Comparison of ENCODE assay signal across 11 mouse cellular contexts in genomic region chr11:75735462-75736252, GRCm38 (mm10). TPM values are rescaled to one million over a fixed set of nuclear protein-coding genes. Genes with fewer than 3 reads are reported as not detected.
DNase-seq lines count a peak whose midpoint lies in the region; ATAC-seq and TF ChIP-seq lines count a peak whose summit lies in the region.
"Had no signal": no experiment of that assay in that cellular context is flagged by ENCODE, and none has a peak within 500 bp of the region (broad histone marks: within the 10 kb centered on the region; RNA-seq: fewer than 3 reads in every experiment).

No protein-coding gene starts in this region.

- no peak for TF ChIP-seq CTCF in MEL (IDR thresholded peaks at IDR 0.05 in 2 of 3, conservative IDR thresholded peaks at IDR 0.05 in 1 of 3; ENCODE audit: control insufficient read depth in 1 of 3, insufficient read depth in 1 of 3, low read depth in 2 of 3, low read length in 3 of 3, poor library complexity in 1 of 3, severe bottlenecking in 1 of 3)
- TF ChIP-seq CTCF in cerebellum, adult 2 months (IDR thresholded peaks at IDR 0.05; ENCODE audit: borderline replicate concordance, insufficient read depth, low read depth, low read length): no peak

- peak overlapping the region; percentile 100; the same call in 1 of the 2 replicates for H3K9ac ChIP-seq in heart, embryonic 13.5 days
- H3K9ac ChIP-seq in MEL (ENCODE audit: control insufficient read depth, low read depth, low read length, poor library complexity, severe bottlenecking): 0 out of 2 replicates have a peak overlapping the region, but pooled peaks have one; percentile 5
- peak overlapping the region; percentile 97; the same call in 1 of the 2 replicates for H3K9ac ChIP-seq in hindbrain, embryonic 14.5 days
- H3K9ac ChIP-seq in midbrain, embryonic 11.5 days (ENCODE audit: low read length): no peak overlapping the region

- H3K4me3 ChIP-seq in heart, embryonic 13.5 days: peak overlapping the region; percentile 96; the same call in 1 of the 2 replicates
- H3K4me3 ChIP-seq in MEL (ENCODE audit: control insufficient read depth in 1 of 2, insufficient read depth in 1 of 2, low read depth in 2 of 2, low read length in 2 of 2): no peak overlapping the region
- peak overlapping the region; percentile 86 for H3K4me3 ChIP-seq in hindbrain, embryonic 14.5 days (replicated peaks; ENCODE audit: low read length)
- H3K4me3 ChIP-seq in midbrain, embryonic 11.5 days (ENCODE audit: low read depth, low read length): peak overlapping the region; percentile 97
- no peak overlapping the region for H3K4me3 ChIP-seq in cerebellum, adult 2 months (replicated peaks; ENCODE audit: insufficient read depth, low read depth, low read length)

- TF ChIP-seq EP300 in MEL (IDR thresholded peaks at IDR 0.05; ENCODE audit: low read depth in 1 of 2, low read length in 2 of 2): no peak

- H3K4me1 ChIP-seq in heart, embryonic 13.5 days: peaks cover 75% of the 10 kb centered on the region
- peaks cover 25 to 32% of the 10 kb centered on the region in 2 experiments for H3K4me1 ChIP-seq in MEL (ENCODE audit: control insufficient read depth in 1 of 2, insufficient read depth in 2 of 2, low read length in 2 of 2)
- H3K4me1 ChIP-seq in hindbrain, embryonic 14.5 days (replicated peaks; ENCODE audit: control insufficient read depth, insufficient read depth, low read length): peaks cover 50% of the 10 kb centered on the region
- H3K4me1 ChIP-seq in midbrain, embryonic 11.5 days (ENCODE audit: control insufficient read depth, insufficient read depth, low read length): peaks cover 28% of the 10 kb centered on the region
- H3K4me1 ChIP-seq in cerebellum, adult 2 months (ENCODE audit: control insufficient read depth, insufficient read depth, low read length): peaks cover 18% of the 10 kb centered on the region

- peaks cover 73% of the 10 kb centered on the region for H3K79me2 ChIP-seq in MEL (ENCODE audit: control insufficient read depth, insufficient read depth, low read length, poor library complexity)

- intact Hi-C loops in heart, postnatal 14 days (cut with DNase I): no loop called here

- DNase-seq in heart, postnatal 14 days: no peak
- no peak for DNase-seq in MEL (ENCODE audit: low read depth, low spot score)
- no peak for DNase-seq in hindbrain, embryonic 14.5 days (ENCODE audit: low spot score)
- peak; percentile 35 for DNase-seq in midbrain, embryonic 11.5 days (ENCODE audit: low spot score, missing footprints)
- no peak for DNase-seq in cerebellum, adult 2 months
- DNase-seq in ovary, postnatal 36 days (ENCODE audit: low spot score): no peak
- no peak for DNase-seq in layer of hippocampus, postnatal 36 days
- DNase-seq: lung, postnatal 36 days; right cerebral cortex, postnatal 4 days had no signal

- H3K27me3 ChIP-seq in heart, embryonic 13.5 days (replicated peaks): no peaks in the 10 kb centered on the region
- no peaks in the 10 kb centered on the region for H3K27me3 ChIP-seq in MEL (ENCODE audit: control insufficient read depth in 1 of 2, insufficient read depth in 2 of 2, low read length in 2 of 2)
- H3K27me3 ChIP-seq in hindbrain, embryonic 14.5 days (ENCODE audit: control insufficient read depth, insufficient read depth, low read length): no peaks in the 10 kb centered on the region
- H3K27me3 ChIP-seq in midbrain, embryonic 11.5 days (ENCODE audit: control insufficient read depth, insufficient read depth, low read length): no peaks in the 10 kb centered on the region
- no peaks in the 10 kb centered on the region for H3K27me3 ChIP-seq in cerebellum, adult 2 months (ENCODE audit: control insufficient read depth, insufficient read depth, low read length)

- H3K27ac ChIP-seq in heart, embryonic 13.5 days (replicated peaks): no peak overlapping the region
- no peak overlapping the region for H3K27ac ChIP-seq in MEL (ENCODE audit: control insufficient read depth, low read depth, low read length)
- H3K27ac ChIP-seq in hindbrain, embryonic 14.5 days: no peak overlapping the region
- H3K27ac ChIP-seq in midbrain, embryonic 11.5 days (ENCODE audit: low read depth, low read length): no peak overlapping the region
- H3K27ac ChIP-seq in cerebellum, adult 2 months (ENCODE audit: insufficient read depth, low read length): no peak overlapping the region

- H3K36me3 ChIP-seq in heart, embryonic 13.5 days: peaks cover 21% of the 10 kb centered on the region
- peaks cover 19 to 64% of the 10 kb centered on the region in 2 experiments for H3K36me3 ChIP-seq in MEL (ENCODE audit: control insufficient read depth in 1 of 2, insufficient read depth in 2 of 2, low read length in 2 of 2)
- peaks cover 16% of the 10 kb centered on the region for H3K36me3 ChIP-seq in hindbrain, embryonic 14.5 days (replicated peaks; ENCODE audit: control insufficient read depth, insufficient read depth)
- peaks cover 6% of the 10 kb centered on the region for H3K36me3 ChIP-seq in midbrain, embryonic 11.5 days (ENCODE audit: control insufficient read depth, insufficient read depth, low read length)

- H3K9me3 ChIP-seq in heart, embryonic 13.5 days: no peaks in the 10 kb centered on the region
- no peaks in the 10 kb centered on the region for H3K9me3 ChIP-seq in MEL (replicated peaks; ENCODE audit: insufficient read depth, low read length)
- H3K9me3 ChIP-seq in hindbrain, embryonic 14.5 days (ENCODE audit: control insufficient read depth, low read length): no peaks in the 10 kb centered on the region
- H3K9me3 ChIP-seq in midbrain, embryonic 11.5 days (ENCODE audit: control insufficient read depth, low read length): no peaks in the 10 kb centered on the region

- TF ChIP-seq RAD21 in MEL (IDR thresholded peaks at IDR 0.05; ENCODE audit: low read depth, low read length): no peak

- no peak for TF ChIP-seq POLR2A in MEL (IDR thresholded peaks at IDR 0.05; ENCODE audit: control insufficient read depth in 1 of 2, insufficient read depth in 1 of 2, low read depth in 1 of 2, low read length in 2 of 2, poor library complexity in 1 of 2)
- TF ChIP-seq POLR2A in cerebellum, adult 2 months (IDR thresholded peaks at IDR 0.05; ENCODE audit: borderline replicate concordance, insufficient read depth, low read length): no peak

- H3K4me2 ChIP-seq in heart, embryonic 13.5 days: peak overlapping the region; percentile 93
- H3K4me2 ChIP-seq in hindbrain, embryonic 14.5 days (replicated peaks): peak overlapping the region; percentile 76
- peak overlapping the region; percentile 84 for H3K4me2 ChIP-seq in midbrain, embryonic 11.5 days

- 77% methylated on average over 5 of the region's 5 CpGs for WGBS in heart, embryonic 13.5 days
- 76% methylated on average over 5 of the region's 5 CpGs for WGBS in hindbrain, embryonic 14.5 days
- WGBS in midbrain, embryonic 11.5 days: 80% methylated on average over 5 of the region's 5 CpGs
- WGBS in cerebellum, adult 2 months: 39% methylated on average over 5 of the region's 5 CpGs

- ATAC-seq in heart, embryonic 13.5 days (ENCODE audit: extremely low read depth, insufficient number of reproducible peaks, low FRiP score, low TSS enrichment): no peak
- no peak for ATAC-seq in hindbrain, embryonic 14.5 days (ENCODE audit: low FRiP score)
- no peak for ATAC-seq in midbrain, embryonic 11.5 days (ENCODE audit: low FRiP score)
- ATAC-seq: inflammation-experienced regulatory T-cells, adult 6 months had no signal

TF ChIP-seq in MEL, 35 proteins besides CTCF, POLR2A, EP300 and RAD21:
- TF ChIP-seq NELFE (IDR thresholded peaks at IDR 0.05; ENCODE audit: low read depth, low read length) (no peak), TBP (IDR thresholded peaks at IDR 0.05; ENCODE audit: low read depth, low read length) (peak; percentile 58; the same call in 1 of the 2 replicates)

RNA-seq across cellular contexts. Expression of gene Ywhae, which starts 3.0 kb away (rescaled TPM):
- 681 and 729 TPM in 2 replicates for polyA plus RNA-seq in heart, embryonic 13.5 days (2015; fragmentation: Nextera tagmentation; extraction: Ambion mirVana)
- total RNA-seq in heart, postnatal 14 days (2021): 100 to 1,000 TPM; 534 to 594 TPM
- 303 and 356 TPM in 2 replicates for total RNA-seq in MEL (2012; rRNA removed)
- polyA plus RNA-seq in MEL (2012; ENCODE audit: insufficient read depth in 1 of 2, insufficient read length in 2 of 2, low read depth in 1 of 2, low replicate concordance in 2 of 2, missing spikeins in 1 of 2): 100 to 1,000 TPM; 755 to 855 TPM
- 1,491 and 1,607 TPM in 2 replicates for polyA plus RNA-seq in hindbrain, embryonic 14.5 days (2014; fragmentation: Nextera tagmentation; extraction: Ambion mirVana)
- polyA plus RNA-seq in midbrain, embryonic 11.5 days (2014; fragmentation: Nextera tagmentation; extraction: Ambion mirVana): 1,665 and 1,827 TPM in 2 replicates
- 870 and 906 TPM in 2 replicates for polyA plus RNA-seq in cerebellum, adult 2 months (2012; rRNA removed)
- total RNA-seq in layer of hippocampus, postnatal 36 days (2021): 1,000 to 10,000 TPM; 1,159 to 1,269 TPM

RNA-seq across cellular contexts. Expression of gene Crk, which starts 56.6 kb away (rescaled TPM):
- polyA plus RNA-seq in heart, embryonic 13.5 days (2015; fragmentation: Nextera tagmentation; extraction: Ambion mirVana): 84.8 and 93.1 TPM in 2 replicates
- total RNA-seq in heart, postnatal 14 days (2021): 10 to 100 TPM; 91.1 to 94.4 TPM
- total RNA-seq in MEL (2012; rRNA removed): 68.0 and 68.4 TPM in 2 replicates
- polyA plus RNA-seq in MEL (2012; ENCODE audit: insufficient read depth in 1 of 2, insufficient read length in 2 of 2, low read depth in 1 of 2, low replicate concordance in 2 of 2, missing spikeins in 1 of 2): 10 to 100 TPM; 33.8 to 66.2 TPM
- polyA plus RNA-seq in hindbrain, embryonic 14.5 days (2014; fragmentation: Nextera tagmentation; extraction: Ambion mirVana): 102 and 115 TPM in 2 replicates
- 128 and 130 TPM in 2 replicates for polyA plus RNA-seq in midbrain, embryonic 11.5 days (2014; fragmentation: Nextera tagmentation; extraction: Ambion mirVana)
- 80.6 and 83.1 TPM in 2 replicates for polyA plus RNA-seq in cerebellum, adult 2 months (2012; rRNA removed)
- total RNA-seq in layer of hippocampus, postnatal 36 days (2021): 100 to 1,000 TPM; 129 to 137 TPM

Comparison
In these comparisons a context has a peak if more than half of its experiments do, and no peak if none do; other contexts are left out.
1. H3K4me3 ChIP-seq: peak in heart, embryonic 13.5 days (single experiment), hindbrain, embryonic 14.5 days (single experiment) and midbrain, embryonic 11.5 days (single experiment); none in MEL (0 of 2) and cerebellum, adult 2 months (single experiment).
2. Peak in every context shown above with its lines, with median percentiles within 50 percentile points of each other: H3K4me2 ChIP-seq.